Mouse (Mus musculus): ENCODE measurements around the gene Rnf167. TPM values are rescaled to one million over a fixed set of nuclear protein-coding genes. Genes with fewer than 3 reads are reported as not detected.

Rnf167 gene
- total and polyA plus RNA-seq, 3 experiments, result 23.5 to 31.7 (median 25.5) TPM

DNA sequence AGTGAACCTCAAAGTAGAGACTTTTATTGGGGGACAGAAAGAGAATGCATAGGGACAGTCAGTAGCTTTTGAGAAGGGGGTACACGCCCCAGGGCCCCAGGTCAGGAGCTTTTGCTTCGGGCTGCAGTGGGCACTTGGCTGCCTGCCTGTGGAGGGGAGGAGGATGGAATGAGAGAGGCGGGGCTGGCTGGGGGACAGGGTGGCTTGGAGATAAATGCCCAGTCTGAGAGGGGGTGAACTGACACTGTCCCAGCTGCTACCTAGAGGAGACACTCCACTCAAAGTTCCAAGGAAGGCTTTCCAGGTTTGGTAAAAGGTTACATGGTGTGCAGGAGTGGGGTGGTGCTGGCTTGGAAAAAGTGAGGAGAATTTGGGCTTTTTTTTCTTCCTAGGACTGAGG, 9.9 kb downstream of the Rnf167 start, which contains the start of gene Eno3:
Gene Eno3 (plus strand): TSS at position 239 of the 400 bp plus-strand sequence.
- dilution Hi-C loops (cut with MboI; ENCODE audit: extremely low pct_ligation_motif_present, extremely low pct_unique_long_range_greater_than_20kb, low sequenced_read_pairs) (no loop called here), in situ Hi-C loops (cut with MboI; ENCODE audit: low pct_ligation_motif_present, low pct_unique_long_range_greater_than_20kb, low sequenced_read_pairs) (no loop called here)
- H3K79me2 ChIP-seq (replicated peaks; ENCODE audit: control insufficient read depth, extremely low read depth, insufficient read depth, poor library complexity, severe bottlenecking), result peaks cover 24% of the 10 kb centered on the region
- DNase-seq (ENCODE audit: extremely low read depth), result no peak
- H3K36me3 ChIP-seq (replicated peaks in 1 of 2; ENCODE audit: control insufficient read depth in 1 of 2, insufficient read depth in 1 of 2, low read length in 1 of 2), result peaks cover 14 to 46% of the 10 kb centered on the region in 2 experiments
- peak within 1 kb of the TSS; percentile 95 for H3K27ac ChIP-seq (ENCODE audit: insufficient read depth, low read depth)
- no peaks in the 10 kb centered on the region for H3K27me3 ChIP-seq (replicated peaks)
- peaks cover 7 to 32% of the 10 kb centered on the region in 2 experiments for H3K4me1 ChIP-seq (ENCODE audit: control insufficient read depth in 1 of 2, insufficient read depth in 2 of 2)
- TF ChIP-seq TCF12 (IDR thresholded peaks at IDR 0.05; ENCODE audit: low read depth, low read length), result no peak
- TF ChIP-seq RAD21 (IDR thresholded peaks at IDR 0.05; ENCODE audit: low read depth, low read length), result no peak
- TF ChIP-seq TBP (conservative IDR thresholded peaks at IDR 0.05; ENCODE audit: low read depth, low read length), result no peak
- no peak for TF ChIP-seq CTCF (conservative IDR thresholded peaks at IDR 0.05 in 1 of 2, IDR thresholded peaks at IDR 0.05 in 1 of 2; ENCODE audit: low read depth in 2 of 2, low read length in 2 of 2)
- no peak for TF ChIP-seq SMC3 (IDR thresholded peaks at IDR 0.05; ENCODE audit: low read depth, low read length)
- no peak for TF ChIP-seq ELF1 (IDR thresholded peaks at IDR 0.05; ENCODE audit: low read depth, low read length)
- TF ChIP-seq BHLHE40 (IDR thresholded peaks at IDR 0.05; ENCODE audit: low read depth, low read length), result no peak
- TF ChIP-seq CHD1 (IDR thresholded peaks at IDR 0.05; ENCODE audit: low read depth, low read length), result no peak
- TF ChIP-seq HCFC1 (IDR thresholded peaks at IDR 0.05; ENCODE audit: low read depth, low read length), result no peak
- TF ChIP-seq NRF1 (IDR thresholded peaks at IDR 0.05; ENCODE audit: low read depth, low read length), result no peak
- no peak for TF ChIP-seq IRF4 (IDR thresholded peaks at IDR 0.05; ENCODE audit: low read depth, low read length)
- no peak for TF ChIP-seq KAT2A (IDR thresholded peaks at IDR 0.05; ENCODE audit: insufficient replicate concordance, low read length)
- TF ChIP-seq EP300 (IDR thresholded peaks at IDR 0.05; ENCODE audit: low read length), result no peak
- TF ChIP-seq E2F4 (IDR thresholded peaks at IDR 0.05; ENCODE audit: insufficient replicate concordance, low read depth, low read length), result no peak
- no peak for TF ChIP-seq USF1 (IDR thresholded peaks at IDR 0.05; ENCODE audit: low read depth, low read length)
- TF ChIP-seq RCOR1 (conservative IDR thresholded peaks at IDR 0.05; ENCODE audit: low read depth, low read length), result no peak
- no peak for TF ChIP-seq MYC (IDR thresholded peaks at IDR 0.05; ENCODE audit: low read depth, low read length)
- TF ChIP-seq POLR2A (IDR thresholded peaks at IDR 0.05; ENCODE audit: low read depth, low read length), result no peak
- no peaks in the 10 kb centered on the region for H3K9me3 ChIP-seq (replicated peaks; ENCODE audit: low read length)
- peak within 1 kb of the TSS; percentile 62 for H3K4me2 ChIP-seq (ENCODE audit: insufficient read depth, low read depth, poor library complexity, severe bottlenecking)
- peak within 1 kb of the TSS; percentile 90 for H3K9ac ChIP-seq (ENCODE audit: insufficient read depth, low read depth)
- H3K4me3 ChIP-seq (replicated peaks in 1 of 3; ENCODE audit: low read depth in 2 of 3, low read length in 2 of 3, poor library complexity in 1 of 3), result peak within 1 kb of the TSS; percentile 30 to 78 (median 65)

DNA sequence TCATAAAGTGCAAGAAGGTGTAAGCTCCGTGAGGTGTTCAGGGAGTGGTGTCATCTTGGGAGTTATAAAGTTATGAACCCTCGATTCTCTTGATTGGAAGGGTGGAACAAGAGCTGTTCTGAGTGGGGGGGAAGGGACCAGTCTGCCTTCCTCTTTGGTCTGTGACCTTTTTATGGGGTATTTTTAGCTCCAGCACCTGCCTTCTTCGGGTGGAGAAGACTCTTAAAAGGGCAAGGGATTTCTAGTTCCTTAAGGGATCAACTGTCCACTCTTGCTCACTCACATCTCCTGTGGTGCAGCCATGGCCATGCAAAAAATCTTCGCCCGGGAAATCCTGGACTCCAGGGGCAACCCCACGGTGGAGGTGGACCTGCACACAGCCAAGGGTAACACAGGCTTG, 10.5 kb downstream of the Rnf167 start:
- TF ChIP-seq MAFK (IDR thresholded peaks at IDR 0.05; ENCODE audit: insufficient replicate concordance, low read length), result no peak
- TF ChIP-seq MAZ (IDR thresholded peaks at IDR 0.05; ENCODE audit: low read depth, low read length), result no peak
- no peak for TF ChIP-seq MYC (IDR thresholded peaks at IDR 0.05; ENCODE audit: low read depth, low read length)
- no peak for TF ChIP-seq NRF1 (IDR thresholded peaks at IDR 0.05; ENCODE audit: low read depth, low read length)
- no peak for TF ChIP-seq ZMIZ1 (IDR thresholded peaks at IDR 0.05; ENCODE audit: low read depth, low read length)
- TF ChIP-seq CHD2 (IDR thresholded peaks at IDR 0.05; ENCODE audit: low read length), result no peak
- no peak for TF ChIP-seq SMC3 (IDR thresholded peaks at IDR 0.05; ENCODE audit: low read depth, low read length)
- no peak for TF ChIP-seq ZC3H11A (IDR thresholded peaks at IDR 0.05; ENCODE audit: low read depth, low read length)
- no peak for TF ChIP-seq USF1 (IDR thresholded peaks at IDR 0.05; ENCODE audit: low read depth, low read length)
- TF ChIP-seq NELFE (IDR thresholded peaks at IDR 0.05; ENCODE audit: low read depth, low read length), result no peak
- TF ChIP-seq PAX5 (IDR thresholded peaks at IDR 0.05; ENCODE audit: low read length), result no peak
- TF ChIP-seq ELF1 (IDR thresholded peaks at IDR 0.05; ENCODE audit: low read depth, low read length), result no peak
- no peak for TF ChIP-seq ETS1 (conservative IDR thresholded peaks at IDR 0.05; ENCODE audit: low read depth, low read length)
- no peak for TF ChIP-seq MXI1 (IDR thresholded peaks at IDR 0.05; ENCODE audit: low read depth, low read length)
- no peak for TF ChIP-seq EP300 (IDR thresholded peaks at IDR 0.05; ENCODE audit: low read length)
- no peak for TF ChIP-seq RCOR1 (conservative IDR thresholded peaks at IDR 0.05; ENCODE audit: low read depth, low read length)
- no peak for TF ChIP-seq IRF4 (IDR thresholded peaks at IDR 0.05; ENCODE audit: low read depth, low read length)
- Histone ChIP-seq H3K4me1 (ENCODE audit: control insufficient read depth in 1 of 2, insufficient read depth in 2 of 2) (peaks cover 7 to 26% of the 10 kb centered on the region in 2 experiments), H3K4me2 (ENCODE audit: insufficient read depth, low read depth, poor library complexity, severe bottlenecking) (no peak overlapping the region), H3K27me3 (replicated peaks) (no peaks in the 10 kb centered on the region), H3K36me3 (replicated peaks in 1 of 2; ENCODE audit: control insufficient read depth in 1 of 2, insufficient read depth in 1 of 2, low read length in 1 of 2) (peaks cover 14 to 46% of the 10 kb centered on the region in 2 experiments), H3K27ac (ENCODE audit: insufficient read depth, low read depth) (no peak overlapping the region), H3K9me3 (replicated peaks; ENCODE audit: low read length) (no peaks in the 10 kb centered on the region), H3K79me2 (replicated peaks; ENCODE audit: control insufficient read depth, extremely low read depth, insufficient read depth, poor library complexity, severe bottlenecking) (peaks cover 18% of the 10 kb centered on the region), H3K9ac (ENCODE audit: insufficient read depth, low read depth) (no peak overlapping the region), H3K4me3 (replicated peaks in 1 of 3; ENCODE audit: low read depth in 2 of 3, low read length in 2 of 3, poor library complexity in 1 of 3) (no peak overlapping the region)
- in situ Hi-C loops (cut with MboI; ENCODE audit: low pct_ligation_motif_present, low pct_unique_long_range_greater_than_20kb, low sequenced_read_pairs) (no loop called here), dilution Hi-C loops (cut with MboI; ENCODE audit: extremely low pct_ligation_motif_present, extremely low pct_unique_long_range_greater_than_20kb, low sequenced_read_pairs) (no loop called here)
- DNase-seq (ENCODE audit: extremely low read depth), result peak; percentile 19

Data from CH12.LX (cell line).